Mouse (Mus musculus) CH12F3 (cell line): Measurements from ENCODE around the gene Fgfr2.

Experiments used
- in situ Hi-C: fragments of 300-500 bp; cut with MboI; formaldehyde crosslinking; loops from 2 replicates; pipeline ENCODE4 v1.14.3; 2020; ENCODE audit warnings: low sequenced_read_pairs

Gene Fgfr2

DNA sequence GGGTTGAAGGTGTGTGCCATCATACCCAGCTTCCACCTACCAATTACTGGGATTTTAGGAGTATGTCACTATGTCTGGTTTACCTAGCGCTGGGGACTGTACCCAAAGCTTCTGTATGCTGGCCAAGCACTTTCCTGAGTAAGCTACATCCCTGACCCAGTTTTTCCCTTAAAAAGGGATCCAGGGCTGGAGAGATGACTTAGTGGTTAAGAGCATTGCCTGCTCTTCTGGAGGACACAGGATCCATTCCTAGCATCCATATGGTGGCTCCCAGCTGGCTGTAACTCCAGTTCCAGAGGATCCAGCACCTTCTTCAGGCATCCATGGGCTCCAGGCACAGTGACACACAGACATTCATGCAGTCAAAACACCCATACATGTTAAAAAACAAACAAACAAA is 476.6 kb downstream of the Fgfr2 start:
- in situ Hi-C loops: no loop called here

- in situ Hi-C loops: no loop called here
Observed at GRCm38 (mm10) chr7:132644605-132645279, 478.4 kb downstream of the Fgfr2 start.

DNA sequence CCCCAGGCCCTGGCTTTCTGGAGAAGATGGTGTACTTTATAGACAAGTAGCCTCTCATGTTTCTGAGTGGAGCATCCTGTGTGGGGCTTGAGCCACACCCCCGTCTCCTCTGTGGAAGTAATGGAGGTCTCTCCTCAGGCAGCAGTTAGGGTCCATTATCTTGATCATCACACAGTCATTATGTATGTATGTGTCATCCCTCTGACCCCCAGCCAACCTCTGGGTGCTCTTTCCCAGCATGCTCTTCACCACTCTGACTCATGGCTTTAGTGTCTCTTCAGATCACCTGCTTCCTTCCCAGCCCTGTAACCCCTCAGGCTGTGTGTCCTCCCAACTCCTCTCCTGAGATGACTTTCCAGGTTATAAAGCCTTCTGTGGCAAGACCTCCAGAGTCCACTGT is 481.5 kb downstream of the Fgfr2 start:
- in situ Hi-C loops: no loop called here

DNA sequence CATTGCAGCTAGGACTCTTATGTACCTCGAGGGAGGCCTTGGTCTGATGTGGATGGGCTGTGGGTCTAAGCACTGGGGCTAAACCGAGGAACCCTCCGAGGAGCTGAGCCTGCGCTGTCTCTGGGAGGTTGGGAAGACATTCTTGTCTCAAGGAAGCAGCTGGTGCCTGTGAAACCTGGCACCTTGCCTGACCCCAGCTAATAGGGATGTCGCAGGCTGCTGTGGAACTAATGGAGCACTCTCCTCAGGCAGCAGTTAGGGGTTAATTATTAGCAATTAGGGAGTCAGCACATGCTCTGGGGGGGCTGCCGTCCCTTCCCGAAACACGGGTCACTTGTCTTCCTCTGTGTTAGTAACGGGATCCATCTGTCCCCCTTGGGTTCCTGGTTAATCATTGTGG is 482.2 kb downstream of the Fgfr2 start:
- in situ Hi-C loops: no loop called here

GRCm38 (mm10) chr7:132638446-132639087 is 484.6 kb downstream of the Fgfr2 start:
- in situ Hi-C loops: no loop called here

GRCm38 (mm10) chr7:132637292-132637691 is 485.9 kb downstream of the Fgfr2 start:
- in situ Hi-C loops: no loop called here

- in situ Hi-C loops: no loop called here
Observed at GRCm38 (mm10) chr7:132631313-132631712, 491.8 kb downstream of the Fgfr2 start.

DNA sequence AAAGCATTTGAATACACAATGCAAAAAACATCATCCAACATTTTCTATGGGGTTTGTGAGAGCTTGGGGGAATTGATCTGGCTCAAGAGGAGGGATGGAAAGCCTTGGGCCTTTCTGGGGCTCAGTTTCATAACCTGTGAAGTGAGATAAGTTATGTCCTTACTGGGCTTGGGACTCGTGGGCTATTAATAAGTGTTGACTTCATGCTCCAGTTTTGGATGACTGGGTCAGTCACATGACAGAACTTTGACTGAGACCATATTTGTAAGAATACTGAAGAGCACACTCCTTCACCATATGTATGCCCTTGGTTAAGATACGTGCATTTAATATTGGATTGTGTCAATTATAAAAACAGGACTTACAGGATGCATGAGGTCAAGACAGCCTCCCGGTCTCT is 495.7 kb downstream of the Fgfr2 start:
- in situ Hi-C loops: no loop called here

GRCm38 (mm10) chr7:132626174-132626573 is 497.0 kb downstream of the Fgfr2 start:
- in situ Hi-C loops: no loop called here

DNA sequence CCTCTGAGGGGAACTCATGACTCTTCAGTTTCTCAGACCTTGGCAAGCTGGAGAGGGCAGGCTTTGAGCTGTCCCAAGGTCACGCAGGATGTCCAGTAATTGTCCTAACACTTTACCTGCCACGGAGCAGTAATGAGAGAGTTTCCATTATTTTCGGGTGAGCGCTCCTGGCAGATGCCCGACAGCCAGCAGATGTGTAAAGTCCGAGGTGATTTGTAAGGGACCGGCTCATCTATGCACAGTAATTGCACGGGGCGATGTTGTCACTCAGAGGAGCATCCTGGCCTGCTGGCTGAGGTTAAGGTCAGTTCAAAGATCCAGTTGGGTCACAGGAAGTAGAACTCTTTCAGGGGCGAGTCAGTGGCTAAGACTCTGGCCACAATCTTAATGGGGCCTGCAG is 499.0 kb downstream of the Fgfr2 start:
- in situ Hi-C loops: no loop called here

- in situ Hi-C loops: no loop called here
Observed at GRCm38 (mm10) chr7:132619975-132620918, 502.9 kb downstream of the Fgfr2 start.

- in situ Hi-C loops: no loop called here
Observed at GRCm38 (mm10) chr7:132619549-132619948, 503.6 kb downstream of the Fgfr2 start.

GRCm38 (mm10) chr7:132617021-132617564 is 506.1 kb downstream of the Fgfr2 start:
- in situ Hi-C loops: no loop called here

- in situ Hi-C loops: no loop called here
Observed at GRCm38 (mm10) chr7:132616391-132616790, 506.8 kb downstream of the Fgfr2 start.

DNA sequence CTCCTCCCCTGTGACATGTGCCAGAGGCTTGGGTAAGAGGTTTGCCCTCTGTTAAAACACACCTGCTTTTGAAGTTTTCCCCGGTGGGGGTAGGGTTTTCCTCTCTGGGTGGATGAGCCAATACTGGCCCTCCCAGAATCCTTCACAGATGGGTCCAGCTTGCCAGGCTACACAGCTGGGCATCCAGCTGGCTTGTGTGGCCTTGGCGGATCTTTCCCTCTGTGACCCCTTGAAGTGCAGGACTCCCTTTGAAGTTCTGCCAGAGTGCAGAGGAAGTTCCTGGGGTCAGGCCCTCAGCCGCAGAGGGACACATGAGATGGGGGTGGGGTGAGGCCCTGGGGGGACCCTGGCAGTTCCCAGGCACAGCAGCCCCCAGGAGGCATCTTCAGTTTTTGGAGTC is 507.8 kb downstream of the Fgfr2 start:
- in situ Hi-C loops: no loop called here

DNA sequence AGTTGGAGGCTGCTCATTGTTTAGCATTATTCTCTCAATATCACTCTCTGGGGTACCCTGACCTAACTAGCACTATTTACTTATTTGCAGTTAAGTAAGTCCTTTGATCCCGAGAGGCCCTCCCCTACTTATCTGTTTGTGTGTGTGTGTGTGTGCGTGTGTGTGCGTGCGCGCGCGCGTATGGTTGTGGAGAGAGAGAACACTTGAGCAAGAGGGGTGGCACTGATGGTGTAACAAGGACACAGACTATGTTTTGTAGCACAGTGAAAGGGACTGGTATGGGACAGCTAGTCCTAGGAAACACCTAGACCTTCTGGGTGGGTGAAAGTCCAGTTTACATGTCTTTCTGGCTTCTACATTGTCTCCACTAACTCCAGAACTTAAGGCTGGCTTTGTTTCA is 511.6 kb downstream of the Fgfr2 start:
- in situ Hi-C loops: no loop called here

DNA sequence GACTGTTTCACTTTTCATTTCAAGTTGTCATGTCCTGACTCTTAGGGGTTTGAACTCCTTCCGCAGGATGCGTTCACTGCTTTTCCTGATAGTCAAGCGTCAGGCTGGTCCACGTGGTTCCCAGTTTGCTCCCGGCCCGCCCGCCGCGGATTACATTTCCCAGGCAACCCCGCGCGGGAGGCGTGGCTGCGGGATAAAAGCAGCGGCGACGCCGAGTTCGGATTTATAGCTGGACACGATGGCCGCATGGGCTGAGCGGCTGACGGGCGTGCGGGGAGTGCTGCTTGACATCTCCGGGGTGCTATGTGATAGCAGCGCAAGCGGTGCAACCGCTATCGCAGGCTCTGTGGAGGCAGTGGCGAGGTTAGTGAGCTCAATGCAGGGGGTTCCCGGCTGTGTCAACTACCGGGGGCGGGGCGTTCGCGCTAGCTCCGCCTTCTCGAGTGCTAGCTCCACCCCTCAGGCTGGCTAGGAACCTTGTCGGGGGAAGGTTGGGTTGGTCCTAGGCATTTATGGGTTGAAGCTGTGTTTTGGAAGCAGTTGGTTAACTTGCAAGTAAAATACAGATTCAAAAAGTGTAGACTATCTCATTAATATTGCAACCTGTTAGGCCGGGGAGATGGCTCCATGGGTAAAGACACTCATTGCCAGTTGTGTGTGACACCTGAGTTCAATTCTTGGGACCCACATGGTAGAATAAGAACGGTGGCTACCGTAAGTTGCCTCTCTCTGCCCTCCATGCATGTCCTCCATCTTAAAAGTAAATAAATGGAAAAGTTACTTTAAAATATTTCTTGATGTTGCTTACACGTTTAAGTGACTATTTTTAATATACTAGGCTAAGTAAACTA is 512.5 kb downstream of the Fgfr2 start, which contains the start of gene Lhpp:
Lhpp (plus strand) TSS at position 171 of the 851 bp plus-strand sequence.
- in situ Hi-C loops: no loop called here

DNA sequence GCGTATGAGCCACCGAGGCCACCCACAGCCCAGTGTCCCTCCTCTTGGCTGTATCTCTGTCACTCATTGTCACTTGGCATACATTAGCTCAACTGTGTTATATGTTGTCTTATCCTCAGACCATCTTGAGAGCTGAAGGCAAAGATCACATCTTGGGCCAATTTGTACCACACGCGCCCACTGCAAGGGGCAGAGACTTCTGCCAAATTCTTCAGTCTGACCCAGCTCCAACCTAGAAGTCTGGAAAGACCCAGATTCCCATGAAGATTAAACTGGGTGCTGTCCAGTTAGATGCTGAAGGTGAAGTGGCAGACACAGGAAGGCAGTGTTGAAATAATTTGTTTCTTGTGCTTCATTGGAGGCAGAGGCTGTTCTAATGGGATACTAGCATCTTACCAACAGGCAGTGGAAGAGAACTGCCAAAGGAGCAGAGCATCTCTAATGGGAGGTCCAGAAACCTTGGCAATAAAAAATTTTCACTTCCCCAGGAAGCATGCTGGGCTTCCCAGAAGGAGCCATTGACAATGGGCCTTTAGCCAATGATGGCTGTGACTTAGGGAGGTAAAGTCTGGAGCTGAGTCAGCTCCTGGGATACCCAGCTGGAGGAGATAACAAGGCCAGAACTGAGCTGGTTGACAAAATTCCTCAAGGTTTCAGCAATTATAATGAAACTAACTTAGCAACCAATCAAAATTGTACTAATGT is 514.7 kb downstream of the Fgfr2 start:
- in situ Hi-C loops: no loop called here

DNA sequence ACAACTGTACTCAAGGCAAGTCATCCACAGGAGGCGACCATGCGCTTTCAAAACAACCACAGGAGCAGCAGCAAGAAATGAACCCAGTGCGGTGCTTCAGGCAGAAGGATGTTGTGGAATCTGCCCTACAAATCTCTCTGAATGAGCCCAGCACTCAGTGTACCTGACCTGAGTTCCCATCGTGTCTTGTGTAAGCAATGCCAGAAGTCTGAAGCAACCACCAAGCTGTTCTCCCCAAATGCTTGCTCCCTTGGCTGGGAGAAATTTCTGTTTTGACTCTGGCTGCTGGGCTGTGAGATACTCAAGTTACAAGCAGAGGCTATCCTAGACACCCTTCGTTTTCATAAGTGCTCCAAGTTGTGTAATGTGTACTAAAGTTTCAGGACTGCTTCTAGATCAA is 517.5 kb downstream of the Fgfr2 start:
- in situ Hi-C loops: no loop called here

DNA sequence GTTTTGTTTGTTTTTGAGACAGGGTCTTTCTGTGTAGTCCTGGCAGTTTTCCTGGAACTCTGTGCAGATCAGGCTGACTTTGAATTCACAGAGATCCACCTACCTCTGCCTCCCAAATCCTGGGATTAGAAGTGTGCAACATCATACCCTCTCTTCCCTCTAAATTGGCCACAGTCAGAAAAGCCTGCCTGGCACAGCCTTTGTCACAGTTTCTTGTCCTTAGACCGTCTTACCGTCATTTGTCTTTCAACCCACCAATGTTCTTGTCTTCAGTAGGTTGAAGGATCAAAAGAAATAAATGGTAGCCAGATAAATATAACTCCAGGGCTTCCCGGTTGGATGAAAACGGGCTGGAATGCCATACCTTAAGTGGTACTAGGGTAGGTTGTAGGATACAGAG is 518.4 kb downstream of the Fgfr2 start:
- in situ Hi-C loops: no loop called here
